Mouse (Mus musculus): ENCODE measurements around the gene Islr. TPM values are rescaled to one million over a fixed set of nuclear protein-coding genes. Genes with fewer than 3 reads are reported as not detected.

Gene Islr
- polyA plus RNA-seq, 1 experiment from 2014 or later, result 109 TPM

DNA sequence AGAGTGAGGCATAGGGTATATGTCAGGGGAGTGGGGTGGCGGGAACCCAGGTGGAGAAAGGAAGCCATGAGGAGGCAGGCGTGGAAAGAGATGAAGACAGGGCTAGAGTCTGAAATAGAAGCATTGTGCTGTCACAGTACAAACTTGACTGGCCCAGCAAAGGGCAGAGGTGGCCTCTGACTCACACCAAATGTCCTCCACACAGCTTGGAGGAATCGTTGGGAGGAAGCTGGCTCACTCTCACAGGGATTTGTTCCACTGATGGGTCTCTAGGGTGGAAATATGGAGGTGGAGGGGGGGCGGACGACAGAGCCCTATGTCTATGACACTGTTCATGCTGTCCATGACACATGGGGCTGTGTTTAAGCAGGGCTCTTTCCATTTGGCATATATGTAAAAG, 41.0 kb downstream of the Islr start:
- H3K4me2 ChIP-seq, result no peak overlapping the region
- H3K9ac ChIP-seq (replicated peaks), result no peak overlapping the region
- WGBS, result 77% methylated on average over 5 of the region's 5 CpGs
- no peak for ATAC-seq (ENCODE audit: insufficient number of reproducible peaks, insufficient read depth, low FRiP score, low TSS enrichment, low read depth)
- H3K9me3 ChIP-seq, result no peaks in the 10 kb centered on the region
- H3K27me3 ChIP-seq, result no peaks in the 10 kb centered on the region
- H3K4me1 ChIP-seq (replicated peaks), result peaks cover 37% of the 10 kb centered on the region
- no peak overlapping the region for H3K27ac ChIP-seq
- no peaks in the 10 kb centered on the region for H3K36me3 ChIP-seq
- H3K4me3 ChIP-seq (replicated peaks), result no peak overlapping the region

DNA sequence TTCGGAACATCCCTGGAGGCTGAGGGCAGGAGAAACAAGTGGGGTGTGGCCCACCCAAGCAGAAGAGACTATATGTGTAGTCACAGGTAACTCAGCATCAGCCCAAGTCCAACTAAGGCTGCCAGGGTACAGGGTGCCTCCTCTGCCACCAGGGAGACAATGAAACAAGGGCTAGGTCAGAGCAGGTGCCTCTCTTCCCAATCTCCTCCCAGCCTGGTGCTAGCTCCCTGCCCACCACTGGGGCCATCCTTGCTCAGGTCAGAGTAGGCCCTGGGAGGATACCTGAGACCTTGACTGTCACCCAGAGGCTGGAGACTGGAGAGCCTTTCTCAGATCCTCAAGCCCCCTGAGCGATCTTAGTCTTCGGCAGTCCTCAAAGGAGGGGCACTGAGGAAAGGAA, 41.9 kb downstream of the Islr start:
- no peak overlapping the region for H3K4me2 ChIP-seq
- no peak overlapping the region for H3K4me3 ChIP-seq (replicated peaks)
- no peak for ATAC-seq (ENCODE audit: insufficient number of reproducible peaks, insufficient read depth, low FRiP score, low TSS enrichment, low read depth)
- no peak overlapping the region for H3K9ac ChIP-seq (replicated peaks)
- peaks cover 47% of the 10 kb centered on the region for H3K4me1 ChIP-seq (replicated peaks)
- no peaks in the 10 kb centered on the region for H3K27me3 ChIP-seq
- peaks cover 5% of the 10 kb centered on the region; the same call in 1 of the 2 replicates for H3K36me3 ChIP-seq
- H3K27ac ChIP-seq, result no peak overlapping the region
- H3K9me3 ChIP-seq, result no peaks in the 10 kb centered on the region
- WGBS, result 85% methylated on average over 3 of the region's 3 CpGs

DNA sequence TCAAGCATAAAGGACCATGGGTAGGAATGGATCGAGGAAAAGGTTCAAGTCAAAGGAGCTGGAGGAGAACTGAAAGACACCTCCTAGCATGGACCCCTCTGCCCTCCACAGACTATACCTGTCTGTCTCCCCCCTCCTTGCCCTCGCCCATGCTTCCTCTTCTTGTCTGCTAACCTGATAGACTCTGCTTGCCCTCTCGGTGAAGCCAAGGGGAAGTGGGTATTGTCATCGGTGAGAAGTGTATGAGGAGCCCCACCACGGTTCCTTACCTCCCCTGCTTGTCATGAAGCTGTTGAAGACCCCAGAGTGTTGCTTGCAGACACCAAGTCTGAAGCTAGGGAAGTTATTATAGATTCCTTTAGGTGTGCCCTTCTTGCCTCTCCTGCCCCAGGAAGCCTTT, 43.8 kb downstream of the Islr start:
- ATAC-seq (ENCODE audit: insufficient number of reproducible peaks, insufficient read depth, low FRiP score, low TSS enrichment, low read depth), result no peak
- H3K4me1 ChIP-seq (replicated peaks), result peaks cover 66% of the 10 kb centered on the region
- H3K4me3 ChIP-seq (replicated peaks), result no peak overlapping the region
- no peak overlapping the region for H3K4me2 ChIP-seq
- H3K9ac ChIP-seq (replicated peaks), result no peak overlapping the region
- peak overlapping the region; percentile 99 for H3K27ac ChIP-seq
- no peaks in the 10 kb centered on the region for H3K9me3 ChIP-seq
- WGBS, result 89% methylated on average over 5 of the region's 5 CpGs
- no peaks in the 10 kb centered on the region for H3K27me3 ChIP-seq
- peaks cover 12% of the 10 kb centered on the region; the same call in 1 of the 2 replicates for H3K36me3 ChIP-seq

DNA sequence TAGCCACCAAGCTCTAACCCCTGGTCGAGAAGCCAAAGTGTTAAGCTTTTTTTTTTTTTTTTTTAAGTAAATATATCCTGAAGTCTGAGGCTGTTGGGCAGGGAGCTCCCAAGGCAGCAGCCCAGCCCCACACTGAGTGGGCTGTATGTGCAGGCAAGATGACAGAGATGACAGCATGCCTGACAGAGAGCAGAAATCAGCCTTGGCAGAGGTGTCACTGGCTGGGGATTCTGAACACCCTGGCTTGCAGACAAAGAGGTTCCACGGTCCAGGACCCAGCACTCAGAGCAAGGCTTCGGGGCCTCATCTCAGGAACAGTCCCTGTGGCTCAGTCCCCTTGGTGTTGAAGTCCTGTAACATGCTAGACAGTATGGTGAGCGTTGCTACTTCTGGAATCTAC, 44.3 kb downstream of the Islr start:
- WGBS, result 66% methylated on average over 4 of the region's 4 CpGs
- peak overlapping the region; percentile 80 for H3K4me2 ChIP-seq
- no peak overlapping the region; the same call in 1 of the 2 replicates for H3K4me3 ChIP-seq (replicated peaks)
- peaks cover 17% of the 10 kb centered on the region for H3K36me3 ChIP-seq
- no peak for ATAC-seq (ENCODE audit: insufficient number of reproducible peaks, insufficient read depth, low FRiP score, low TSS enrichment, low read depth)
- H3K27me3 ChIP-seq, result no peaks in the 10 kb centered on the region
- peak overlapping the region; percentile 99 for H3K27ac ChIP-seq
- no peak overlapping the region for H3K9ac ChIP-seq (replicated peaks)
- H3K9me3 ChIP-seq, result no peaks in the 10 kb centered on the region
- H3K4me1 ChIP-seq (replicated peaks), result peaks cover 70% of the 10 kb centered on the region

DNA sequence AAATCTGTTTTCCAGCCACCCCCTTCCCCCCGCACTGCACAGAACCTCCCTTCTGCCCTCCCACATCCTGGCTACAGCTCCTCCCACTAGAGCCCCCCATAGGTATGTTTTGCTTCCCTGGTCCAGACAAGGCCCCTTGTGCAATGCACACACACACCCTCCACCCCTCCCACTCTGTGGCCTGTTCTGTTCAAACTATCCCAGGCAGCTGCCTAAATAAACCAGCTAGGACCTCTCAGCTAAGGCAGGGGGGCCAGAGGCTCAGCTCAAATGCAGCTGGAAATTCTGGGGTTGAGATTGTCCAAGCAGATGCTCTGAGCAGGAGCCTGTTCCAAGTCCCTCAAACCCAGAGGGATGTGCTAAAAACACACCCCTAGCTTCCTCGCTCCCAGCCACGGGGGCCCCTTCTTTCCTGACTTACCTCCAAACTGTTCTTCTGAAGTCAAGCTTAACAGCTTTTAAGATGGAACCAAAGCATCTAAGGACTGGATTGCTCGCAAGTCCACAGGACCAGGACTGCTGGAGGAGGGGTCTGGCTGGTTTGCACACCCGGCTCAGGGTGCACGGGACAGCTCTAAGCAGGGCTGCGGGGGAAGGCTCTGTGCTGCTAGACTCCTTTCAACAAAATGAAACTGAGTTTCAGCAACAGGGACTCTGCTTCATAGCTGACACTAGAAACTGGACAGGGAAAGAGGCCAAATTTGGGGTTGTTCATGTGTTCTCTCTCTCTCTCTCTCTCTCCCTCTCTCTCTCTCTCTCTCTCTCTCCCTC, 45.4 kb downstream of the Islr start:
- peak; percentile 95 for ATAC-seq (ENCODE audit: insufficient number of reproducible peaks, insufficient read depth, low FRiP score, low TSS enrichment, low read depth)
- 9% methylated on average over 7 of the region's 7 CpGs for WGBS
- H3K27me3 ChIP-seq, result no peaks in the 10 kb centered on the region
- H3K4me2 ChIP-seq, result peak overlapping the region; percentile 80
- H3K9me3 ChIP-seq, result no peaks in the 10 kb centered on the region
- peak overlapping the region; percentile 41 for H3K4me3 ChIP-seq (replicated peaks)
- peak overlapping the region; percentile 99 for H3K27ac ChIP-seq
- peak overlapping the region; percentile 47; the same call in 1 of the 2 replicates for H3K9ac ChIP-seq (replicated peaks)
- H3K4me1 ChIP-seq (replicated peaks), result peaks cover 82% of the 10 kb centered on the region
- peaks cover 28% of the 10 kb centered on the region for H3K36me3 ChIP-seq

DNA sequence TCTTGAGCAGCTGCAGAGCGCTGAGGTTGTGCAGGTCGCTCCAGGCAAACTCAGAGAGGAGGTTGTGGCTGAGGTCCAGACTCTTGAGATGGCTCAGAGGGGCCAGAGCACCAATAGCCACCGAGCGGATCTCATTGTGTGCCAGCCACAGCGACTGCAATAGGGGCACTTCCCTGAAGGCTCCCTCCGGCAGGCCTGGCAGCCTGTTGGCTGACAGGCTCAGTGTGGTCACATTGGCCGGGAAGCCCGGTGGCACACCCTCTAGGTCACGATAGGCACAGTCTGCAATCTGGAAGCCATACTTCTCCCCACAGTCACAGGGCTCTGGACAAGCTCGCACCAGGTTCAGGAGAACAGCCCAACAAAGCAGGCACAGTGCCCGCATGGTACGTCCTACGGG, 46.3 kb downstream of the Islr start:
- no peak for ATAC-seq (ENCODE audit: insufficient number of reproducible peaks, insufficient read depth, low FRiP score, low TSS enrichment, low read depth)
- peak overlapping the region; percentile 67 for H3K9ac ChIP-seq (replicated peaks)

DNA sequence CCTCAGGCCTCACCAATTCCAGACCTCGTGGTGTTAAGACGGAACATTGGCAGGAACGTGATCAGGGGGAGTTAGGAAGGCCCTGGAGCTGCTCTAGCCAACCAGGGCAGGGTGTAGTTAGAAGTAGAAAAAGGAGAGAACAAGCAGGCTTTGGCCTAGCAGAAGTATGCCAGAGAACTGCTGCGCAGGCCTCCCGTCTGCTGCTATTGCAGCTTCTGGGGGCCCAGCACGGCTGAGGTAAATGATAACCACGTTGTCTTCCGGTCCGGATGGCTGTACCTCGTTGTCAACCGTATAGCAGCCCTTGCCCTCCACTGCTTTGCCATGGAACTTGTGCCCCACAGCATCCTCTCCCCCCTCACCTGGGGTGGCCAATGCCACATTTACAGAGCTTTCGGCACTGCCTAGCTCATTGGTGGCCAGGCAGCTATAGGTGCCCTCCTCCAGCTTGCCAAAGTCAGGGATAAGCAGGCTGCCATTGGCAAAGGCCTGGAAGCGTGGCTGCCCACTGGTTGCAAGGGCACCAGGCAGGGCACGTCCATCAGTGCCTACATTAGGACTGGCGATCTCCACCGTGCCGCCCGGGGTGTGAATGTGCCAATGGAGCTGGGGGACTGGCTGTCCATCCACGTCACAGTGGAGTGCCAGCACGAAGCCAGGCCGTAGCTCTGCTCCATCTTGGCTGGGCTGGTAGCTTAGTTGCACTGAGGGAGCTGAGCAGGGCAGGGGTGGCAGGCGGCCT, 47.1 kb downstream of the Islr start:
- H3K4me1 ChIP-seq (replicated peaks), result peaks cover 82% of the 10 kb centered on the region
- peak overlapping the region; percentile 99 for H3K27ac ChIP-seq
- H3K36me3 ChIP-seq, result peaks cover 46% of the 10 kb centered on the region
- peak overlapping the region; percentile 67 for H3K9ac ChIP-seq (replicated peaks)
- H3K4me2 ChIP-seq, result peak overlapping the region; percentile 80
- no peak for ATAC-seq (ENCODE audit: insufficient number of reproducible peaks, insufficient read depth, low FRiP score, low TSS enrichment, low read depth)
- H3K9me3 ChIP-seq, result no peaks in the 10 kb centered on the region
- 89% methylated on average over 22 of the region's 22 CpGs for WGBS
- H3K27me3 ChIP-seq, result no peaks in the 10 kb centered on the region
- H3K4me3 ChIP-seq (replicated peaks), result peak overlapping the region; percentile 41

More for the DNA sequence above, 46.3 kb downstream of the Islr start:
- Histone ChIP-seq H3K27me3 (no peaks in the 10 kb centered on the region), H3K4me3 (replicated peaks) (peak overlapping the region; percentile 41), H3K36me3 (peaks cover 37% of the 10 kb centered on the region), H3K9me3 (no peaks in the 10 kb centered on the region), H3K27ac (peak overlapping the region; percentile 99), H3K4me2 (peak overlapping the region; percentile 80), H3K4me1 (replicated peaks) (peaks cover 86% of the 10 kb centered on the region)
- WGBS, result 75% methylated on average over 13 of the region's 13 CpGs

DNA sequence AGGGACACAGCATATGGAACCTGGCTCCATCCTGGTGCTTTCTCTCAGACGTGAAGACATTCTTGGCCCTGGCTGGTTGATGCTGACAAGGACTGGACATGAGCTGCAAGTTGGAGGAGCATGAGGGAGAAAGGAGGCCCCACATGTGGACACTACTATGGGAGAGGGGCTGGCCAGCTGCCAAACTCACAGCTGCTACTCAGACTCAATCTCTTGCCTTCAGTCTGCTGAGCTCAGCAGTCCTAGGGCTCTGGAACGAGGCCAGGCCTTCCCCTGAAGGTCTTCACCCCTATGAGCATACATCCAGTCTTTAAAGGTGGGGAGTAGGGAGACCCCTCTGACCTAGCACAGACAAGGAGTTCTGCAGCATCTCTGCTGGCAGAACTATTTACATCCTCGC, 48.7 kb downstream of the Islr start:
- ATAC-seq (ENCODE audit: insufficient number of reproducible peaks, insufficient read depth, low FRiP score, low TSS enrichment, low read depth), result no peak
- 54% methylated on average over 3 of the region's 3 CpGs for WGBS
- no peaks in the 10 kb centered on the region for H3K9me3 ChIP-seq
- H3K4me1 ChIP-seq (replicated peaks), result peaks cover 78% of the 10 kb centered on the region
- no peak overlapping the region; the same call in 1 of the 2 replicates for H3K9ac ChIP-seq (replicated peaks)
- H3K27me3 ChIP-seq, result no peaks in the 10 kb centered on the region
- H3K27ac ChIP-seq, result peak overlapping the region; percentile 99
- peak overlapping the region; percentile 80 for H3K4me2 ChIP-seq
- peak overlapping the region; percentile 41; the same call in 1 of the 2 replicates for H3K4me3 ChIP-seq (replicated peaks)
- H3K36me3 ChIP-seq, result peaks cover 62% of the 10 kb centered on the region

DNA sequence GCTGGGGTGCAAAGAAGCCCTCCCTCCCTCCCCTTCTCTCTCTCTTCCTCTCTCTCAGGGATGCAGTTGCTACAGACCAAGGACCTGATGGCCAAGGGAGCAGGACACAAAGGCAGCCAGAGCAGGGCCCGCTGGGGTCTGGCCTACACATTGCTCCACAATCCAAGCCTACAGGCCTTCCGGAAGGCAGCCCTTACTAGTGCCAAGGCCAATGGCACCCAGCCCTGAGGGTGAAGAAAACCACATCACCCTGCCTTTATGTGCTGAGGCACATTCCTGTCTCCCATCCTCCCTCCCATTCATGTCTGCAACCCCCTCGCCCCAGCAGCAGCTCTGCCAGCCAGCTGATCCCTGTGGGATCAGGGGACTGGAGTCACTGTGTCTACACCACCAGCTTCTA, 51.0 kb downstream of the Islr start:
- 74% methylated on average over 3 of the region's 3 CpGs for WGBS
- peaks cover 62% of the 10 kb centered on the region for H3K4me1 ChIP-seq (replicated peaks)

DNA sequence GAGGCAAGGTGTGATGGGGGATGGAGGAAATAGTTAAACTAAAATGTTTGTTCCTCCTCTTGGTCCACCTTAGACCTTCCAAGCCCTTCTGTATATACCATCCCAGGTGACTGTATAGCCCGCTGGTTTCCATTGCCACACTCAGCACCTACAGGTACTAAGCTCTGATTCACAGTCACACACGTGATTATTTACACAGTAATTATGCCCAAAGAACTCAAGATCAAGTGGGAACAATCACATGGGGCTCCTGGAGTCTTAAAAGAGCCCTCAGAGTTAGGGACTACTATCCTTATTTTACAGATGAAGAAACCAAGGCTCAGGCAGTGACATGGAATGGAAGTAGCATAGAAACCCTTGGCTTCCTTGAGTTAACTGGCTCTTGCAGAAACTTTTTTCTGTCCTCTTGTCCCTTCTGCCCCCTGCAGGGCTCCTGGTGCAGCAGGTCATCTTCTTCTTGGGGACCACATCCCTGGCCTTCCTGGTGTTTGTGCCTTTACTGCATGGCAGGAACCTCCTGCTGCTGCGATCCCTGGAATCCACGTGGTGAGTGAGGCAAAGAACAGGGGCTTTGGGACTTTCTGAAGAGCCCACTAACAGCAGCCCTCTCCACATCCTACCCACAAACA, 53.3 kb downstream of the Islr start:
- WGBS, result 71% methylated on average over 4 of the region's 4 CpGs
- Histone ChIP-seq H3K36me3 (peaks cover 82% of the 10 kb centered on the region), H3K9me3 (no peaks in the 10 kb centered on the region), H3K27ac (0 out of 2 replicates have a peak overlapping the region, but pooled peaks have one; percentile 7), H3K4me2 (no peak overlapping the region), H3K27me3 (no peaks in the 10 kb centered on the region), H3K4me1 (replicated peaks) (peaks cover 51% of the 10 kb centered on the region), H3K4me3 (replicated peaks) (no peak overlapping the region), H3K9ac (replicated peaks) (no peak overlapping the region)
- no peak for ATAC-seq (ENCODE audit: insufficient number of reproducible peaks, insufficient read depth, low FRiP score, low TSS enrichment, low read depth)

More for the DNA sequence above, 51.0 kb downstream of the Islr start:
- Histone ChIP-seq H3K27ac (peak overlapping the region; percentile 99), H3K9ac (replicated peaks) (0 out of 2 replicates have a peak overlapping the region, but pooled peaks have one; percentile 31), H3K4me2 (peak overlapping the region; percentile 13; the same call in 1 of the 2 replicates), H3K27me3 (no peaks in the 10 kb centered on the region), H3K4me3 (replicated peaks) (no peak overlapping the region), H3K36me3 (peaks cover 84% of the 10 kb centered on the region), H3K9me3 (no peaks in the 10 kb centered on the region)
- ATAC-seq (ENCODE audit: insufficient number of reproducible peaks, insufficient read depth, low FRiP score, low TSS enrichment, low read depth), result no peak

DNA sequence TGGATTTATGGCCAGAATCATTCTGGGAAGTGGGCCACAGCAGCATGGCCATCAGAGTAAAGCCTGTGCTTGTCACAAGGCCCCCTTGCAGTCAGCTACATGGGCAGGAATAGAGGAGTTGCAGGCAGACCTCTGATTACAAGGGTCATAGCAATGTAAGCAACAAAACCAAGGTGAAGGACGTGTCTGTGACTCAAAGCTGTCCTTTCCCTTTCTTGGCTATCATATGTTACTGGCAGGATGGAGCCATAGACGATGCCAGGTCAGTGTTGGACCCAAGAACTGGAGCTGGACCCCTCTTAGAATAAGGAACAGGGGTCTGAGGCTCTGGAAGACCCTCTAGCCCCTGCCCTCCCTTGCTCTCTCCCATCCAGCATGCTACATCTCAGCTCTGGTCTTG, 55.3 kb downstream of the Islr start:
- no peak overlapping the region for H3K9ac ChIP-seq (replicated peaks)
- ATAC-seq (ENCODE audit: insufficient number of reproducible peaks, insufficient read depth, low FRiP score, low TSS enrichment, low read depth), result no peak
- H3K36me3 ChIP-seq, result peaks cover 75% of the 10 kb centered on the region
- H3K27me3 ChIP-seq, result no peaks in the 10 kb centered on the region
- H3K4me3 ChIP-seq (replicated peaks), result no peak overlapping the region
- peaks cover 46% of the 10 kb centered on the region for H3K4me1 ChIP-seq (replicated peaks)
- no peak overlapping the region for H3K4me2 ChIP-seq
- H3K27ac ChIP-seq, result no peak overlapping the region
- H3K9me3 ChIP-seq, result no peaks in the 10 kb centered on the region
- WGBS, result 64% methylated on average over 2 of the region's 2 CpGs

Data from limb, embryonic 12.5 days (tissue).